Mouse (Mus musculus) urinary bladder, adult 2 months (tissue): ENCODE results near the gene Kif26a. TPM values are rescaled to one million over a fixed set of nuclear protein-coding genes. Genes with fewer than 3 reads are reported as not detected.

Experiments used
- DNase-seq: peaks from one replicate; pipeline ENCODE4 v3.0.0; 2022; ENCODE audit warnings: low spot score
- polyA plus RNA-seq: library from polyadenylated mRNA; depleted of rRNA; stranded (reverse); fragments of >200 nt; gene quantifications from 2 replicates; pipeline ENCODE4 v1.2.3, GENCODE M21; 2012

The Kif26a gene
- polyA plus RNA-seq, 1 experiment, result 8.3 TPM

GRCm38 (mm10) chr12:112164840-112165219, 18.8 kb downstream of the Kif26a start:
- DNase-seq, result no peak

GRCm38 (mm10) chr12:112169240-112169639, 23.2 kb downstream of the Kif26a start:
- no peak for DNase-seq

- no peak for DNase-seq
These were observed 24.9 kb downstream of the Kif26a start for GRCm38 (mm10) chr12:112170671-112171574.

- no peak for DNase-seq
These were observed 25.6 kb downstream of the Kif26a start for GRCm38 (mm10) chr12:112171657-112172056.

GRCm38 (mm10) chr12:112172214-112172613, 26.2 kb downstream of the Kif26a start:
- no peak for DNase-seq

GRCm38 (mm10) chr12:112177679-112178078, 31.7 kb downstream of the Kif26a start:
- DNase-seq, result no peak

- no peak for DNase-seq
These were observed 33.7 kb downstream of the Kif26a start for GRCm38 (mm10) chr12:112179687-112180086.

- DNase-seq, result no peak
These were observed 36.1 kb downstream of the Kif26a start for GRCm38 (mm10) chr12:112181921-112182608.

- DNase-seq, result no peak
These were observed 36.6 kb downstream of the Kif26a start for GRCm38 (mm10) chr12:112182609-112182955.

GRCm38 (mm10) chr12:112183675-112184074, 37.7 kb downstream of the Kif26a start:
- DNase-seq, result peak; percentile 73

- no peak for DNase-seq
These were observed 38.4 kb downstream of the Kif26a start for GRCm38 (mm10) chr12:112184390-112184789.

- no peak for DNase-seq
These were observed 40.9 kb downstream of the Kif26a start for GRCm38 (mm10) chr12:112186899-112187298.

GRCm38 (mm10) chr12:112191753-112192152, 45.7 kb downstream of the Kif26a start:
- no peak for DNase-seq

GRCm38 (mm10) chr12:112195019-112195418, 49.0 kb downstream of the Kif26a start:
- no peak for DNase-seq

GRCm38 (mm10) chr12:112196562-112196961, 50.6 kb downstream of the Kif26a start:
- no peak for DNase-seq

GRCm38 (mm10) chr12:112199363-112199762, 53.4 kb downstream of the Kif26a start:
- DNase-seq, result no peak

GRCm38 (mm10) chr12:112200045-112200444, 54.0 kb downstream of the Kif26a start:
- no peak for DNase-seq

GRCm38 (mm10) chr12:112207163-112207562, 61.2 kb downstream of the Kif26a start:
- no peak for DNase-seq

GRCm38 (mm10) chr12:112207734-112208133, 61.7 kb downstream of the Kif26a start:
- DNase-seq, result no peak

- DNase-seq, result no peak
These were observed 64.6 kb downstream of the Kif26a start for GRCm38 (mm10) chr12:112210622-112211021.

GRCm38 (mm10) chr12:112214441-112214857, 68.4 kb downstream of the Kif26a start:
- DNase-seq, result no peak

GRCm38 (mm10) chr12:112215545-112215944, 69.5 kb downstream of the Kif26a start:
- DNase-seq, result no peak

GRCm38 (mm10) chr12:112217021-112217420, 71.0 kb downstream of the Kif26a start:
- DNase-seq, result no peak
